Mouse (Mus musculus): Measurements from ENCODE around the gene Klk1.

DNA sequence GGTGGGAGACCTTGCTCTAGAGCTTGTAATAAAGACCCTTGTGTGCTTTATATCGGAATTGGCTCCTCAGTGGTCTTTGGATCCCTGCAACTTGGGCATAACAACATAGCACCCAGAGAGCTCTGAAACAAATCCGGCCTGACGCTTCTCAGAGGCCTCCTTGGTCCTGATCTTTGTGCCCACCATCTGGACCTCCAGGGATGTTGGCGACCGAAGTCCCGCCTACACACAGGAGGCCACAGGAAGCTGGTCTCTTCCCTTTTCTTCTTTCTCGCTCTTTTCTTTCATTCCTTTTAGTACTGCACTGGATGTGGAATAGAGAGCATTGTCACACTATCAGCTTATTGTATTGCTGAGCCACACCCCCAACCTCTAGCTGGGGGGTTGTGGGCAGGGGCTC is 48.3 kb downstream of the Klk1 start:
- TF ChIP-seq CTCF (IDR thresholded peaks at IDR 0.05; ENCODE audit: extremely low read depth, insufficient read depth, low read length) (no peak), POLR2A (IDR thresholded peaks at IDR 0.05; ENCODE audit: extremely low read depth, insufficient read depth, low read length) (no peak)
